Mouse (Mus musculus) CH12.LX (cell line): ENCODE data around the gene Gcm1. TPM values are rescaled to one million over a fixed set of nuclear protein-coding genes. Genes with fewer than 3 reads are reported as not detected.
A peak's percentile ranks its signal among the peaks of the same experiment; 100 is the strongest.

Experiments
- DNase-seq: peaks from one replicate; pipeline ENCODE4 v3.0.0-alpha.2; 2013; ENCODE audit errors: extremely low read depth
- H3K27ac ChIP-seq: 2 replicates; pipeline ENCODE4 v1.5.1; 2012; ENCODE audit warnings: low read depth, mild to moderate bottlenecking, control low read depth, moderate library complexity; ENCODE audit not compliant: insufficient read depth
- H3K27me3 ChIP-seq: replicated peaks from 2 replicates; pipeline ENCODE3; 2012; ENCODE audit warnings: inconsistent platforms
- H3K36me3 ChIP-seq, 2 experiments: replicated peaks in 1 of 2; 2 replicates each; pipeline versions ENCODE3 to v1.6.1; 2012; ENCODE audit warnings: inconsistent platforms in 1 of 2, low read length in 1 of 2, mild to moderate bottlenecking in 1 of 2, mixed read lengths in 1 of 2, moderate library complexity in 1 of 2; ENCODE audit not compliant: control insufficient read depth in 1 of 2, insufficient read depth in 1 of 2
- H3K4me1 ChIP-seq, 2 experiments: 2 replicates each; pipeline ENCODE4 v1.6.1; 2012; ENCODE audit warnings: inconsistent platforms in 1 of 2, moderate library complexity in 1 of 2; ENCODE audit not compliant: insufficient read depth in 2 of 2, control insufficient read depth in 1 of 2
- H3K4me2 ChIP-seq: 2 replicates; pipeline ENCODE4 v1.6.1; 2012; ENCODE audit warnings: low read depth, mild to moderate bottlenecking, control low read depth; ENCODE audit not compliant: poor library complexity, insufficient read depth, severe bottlenecking
- H3K4me3 ChIP-seq, 3 experiments: fragments of 150-350 bp in 1 of 3; sonication (generic) in 1 of 3; replicated peaks in 1 of 3; 2 replicates each; pipeline versions ENCODE3 to v1.5.1; 2011 to 2012; ENCODE audit warnings: low read depth in 2 of 3, low read length in 2 of 3, mild to moderate bottlenecking in 2 of 3, moderate library complexity in 2 of 3, control low read depth in 1 of 3, improper control_type of control experiment in 1 of 3, inconsistent platforms in 1 of 3, mixed read lengths in 1 of 3; ENCODE audit not compliant: poor library complexity in 1 of 3
- H3K79me2 ChIP-seq: replicated peaks from 2 replicates; pipeline ENCODE4 v1.6.1; 2012; ENCODE audit warnings: mild to moderate bottlenecking, moderate library complexity; ENCODE audit not compliant: control insufficient read depth, poor library complexity, insufficient read depth, severe bottlenecking; ENCODE audit errors: extremely low read depth
- H3K9ac ChIP-seq: 2 replicates; pipeline ENCODE4 v1.6.1; 2012; ENCODE audit warnings: low read depth, mild to moderate bottlenecking, control low read depth, moderate library complexity; ENCODE audit not compliant: insufficient read depth
- H3K9me3 ChIP-seq: replicated peaks from 2 replicates; pipeline ENCODE3; 2012; ENCODE audit warnings: low read length, inconsistent platforms, mixed read lengths
- BHLHE40 ChIP-seq: IDR thresholded peaks from 2 replicates; pipeline ENCODE4 v1.6.1; 2011; ENCODE audit warnings: mild to moderate bottlenecking, low read depth, low read length, improper control_type of control experiment
- CHD2 ChIP-seq: IDR thresholded peaks from 2 replicates; pipeline ENCODE4 v1.6.1; 2011; ENCODE audit warnings: low read length, improper control_type of control experiment
- CTCF ChIP-seq, 2 experiments: IDR thresholded peaks in 1 of 2; conservative IDR thresholded peaks in 1 of 2; 2 replicates each; pipeline ENCODE4 v1.5.1; 2011 to 2012; ENCODE audit warnings: low read depth in 2 of 2, low read length in 2 of 2, improper control_type of control experiment in 1 of 2, inconsistent platforms in 1 of 2, mild to moderate bottlenecking in 1 of 2, moderate library complexity in 1 of 2
- GABPA ChIP-seq: IDR thresholded peaks from 2 replicates; pipeline ENCODE4 v1.6.1; 2012; ENCODE audit warnings: low read depth, low read length, improper control_type of control experiment, inconsistent platforms; ENCODE audit not compliant: insufficient replicate concordance
- HCFC1 ChIP-seq: IDR thresholded peaks from 2 replicates; pipeline ENCODE4 v1.6.1; 2012; ENCODE audit warnings: low read depth, mild to moderate bottlenecking, inconsistent platforms, low read length, improper control_type of control experiment
- JUND ChIP-seq: conservative IDR thresholded peaks from 2 replicates; pipeline ENCODE4 v1.6.1; 2011; ENCODE audit warnings: low read depth, low read length, improper control_type of control experiment
- MAZ ChIP-seq: IDR thresholded peaks from 2 replicates; pipeline ENCODE4 v1.6.1; 2012; ENCODE audit warnings: low read depth, mild to moderate bottlenecking, inconsistent platforms, low read length, improper control_type of control experiment, moderate library complexity
- MXI1 ChIP-seq: IDR thresholded peaks from 2 replicates; pipeline ENCODE4 v1.6.1; 2011; ENCODE audit warnings: mild to moderate bottlenecking, low read depth, low read length, improper control_type of control experiment
- MYC ChIP-seq: IDR thresholded peaks from 2 replicates; pipeline ENCODE4 v1.6.1; 2011; ENCODE audit warnings: low read depth, mild to moderate bottlenecking, improper control_type of control experiment, low read length
- NRF1 ChIP-seq: IDR thresholded peaks from 2 replicates; pipeline ENCODE4 v1.6.1; 2014; ENCODE audit warnings: low read depth, mild to moderate bottlenecking, inconsistent platforms, low read length, improper control_type of control experiment, moderate library complexity
- POLR2A ChIP-seq: IDR thresholded peaks from 2 replicates; pipeline ENCODE4 v1.6.1; 2011; ENCODE audit warnings: low read depth, mild to moderate bottlenecking, improper control_type of control experiment, low read length
- POLR2AphosphoS2 ChIP-seq: IDR thresholded peaks from 2 replicates; pipeline ENCODE4 v1.6.1; 2011; ENCODE audit warnings: low read depth, low read length, improper control_type of control experiment
- TBP ChIP-seq: conservative IDR thresholded peaks from 2 replicates; pipeline ENCODE4 v1.6.1; 2011; ENCODE audit warnings: low read depth, low read length, improper control_type of control experiment
- TCF12 ChIP-seq: IDR thresholded peaks from 2 replicates; pipeline ENCODE4 v1.6.1; 2014; ENCODE audit warnings: low read depth, mild to moderate bottlenecking, inconsistent platforms, low read length, improper control_type of control experiment
- USF2 ChIP-seq: conservative IDR thresholded peaks from 2 replicates; pipeline ENCODE4 v1.6.1; 2011; ENCODE audit warnings: low read depth, low read length, improper control_type of control experiment
- ZKSCAN1 ChIP-seq: IDR thresholded peaks from 2 replicates; pipeline ENCODE4 v1.6.1; 2012; ENCODE audit warnings: low read depth, inconsistent platforms, low read length, improper control_type of control experiment, borderline replicate concordance
- ZMIZ1 ChIP-seq: IDR thresholded peaks from 2 replicates; pipeline ENCODE4 v1.6.1; 2012; ENCODE audit warnings: low read depth, mild to moderate bottlenecking, inconsistent platforms, low read length, improper control_type of control experiment
- ZNF384 ChIP-seq: IDR thresholded peaks from 2 replicates; pipeline ENCODE4 v1.6.1; 2012; ENCODE audit warnings: low read depth, low read length, improper control_type of control experiment, inconsistent platforms
- dilution Hi-C: fragments of 300-500 bp; cut with MboI; formaldehyde crosslinking; loops from 2 replicates; pipeline ENCODE4 v1.14.3; 2020; ENCODE audit warnings: low sequenced_read_pairs; ENCODE audit not compliant: extremely low pct_unique_long_range_greater_than_20kb, extremely low pct_ligation_motif_present
- in situ Hi-C: fragments of 300-500 bp; cut with MboI; formaldehyde crosslinking; loops from 3 replicates; pipeline ENCODE4 v1.14.3; 2019; ENCODE audit warnings: low sequenced_read_pairs, low pct_ligation_motif_present, low pct_unique_long_range_greater_than_20kb, mixed read lengths
- polyA plus RNA-seq: library from polyadenylated mRNA; unstranded; fragments of >175 nt; gene quantifications from 2 replicates; pipeline ENCODE4 v1.2.1, GENCODE M21; 2012; ENCODE audit warnings: low read depth; ENCODE audit not compliant: insufficient read length
- total RNA-seq, 2 experiments: library from RNA; depleted of rRNA; stranded (reverse); fragments of 300-350 nt in 1 of 2; fragments of >200 nt in 1 of 2; gene quantifications; 2 replicates each; pipeline ENCODE4 v1.2.3; 2012 to 2014

Gene Gcm1
- total and polyA plus RNA-seq, 3 experiments: not detected

DNA sequence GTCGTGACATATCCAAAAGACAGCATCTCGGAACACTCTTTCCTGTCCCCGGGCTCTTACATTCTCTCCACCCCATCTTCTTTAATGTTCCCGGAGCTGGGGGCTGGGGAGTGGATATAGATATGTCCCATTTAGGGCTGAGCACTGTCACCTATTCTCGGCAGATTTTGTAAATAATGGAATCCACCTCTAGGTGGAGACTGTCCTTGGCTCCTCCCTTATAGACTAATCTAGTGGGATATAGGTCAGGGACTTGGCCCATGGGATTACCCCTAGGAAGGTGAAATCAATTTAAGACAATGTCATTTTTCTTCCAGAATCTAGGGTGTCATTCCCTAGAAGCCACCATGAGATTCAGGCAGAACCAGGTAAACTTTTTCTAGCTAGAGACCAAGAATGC is 57.9 kb downstream of the Gcm1 start:
- Histone ChIP-seq H3K4me1 (peaks cover 7 to 49% of the 10 kb centered on the region in 2 experiments), H3K4me2 (peak overlapping the region; percentile 77), H3K27ac (no peak overlapping the region), H3K79me2 (no peaks in the 10 kb centered on the region; the same call in 1 of the 2 replicates), H3K36me3 (peaks cover 0 to 15% of the 10 kb centered on the region in 2 experiments), H3K27me3 (no peaks in the 10 kb centered on the region), H3K9me3 (no peaks in the 10 kb centered on the region), H3K9ac (peak overlapping the region; percentile 73), H3K4me3 (peak overlapping the region; percentile 80 to 88 (median 88))
- dilution Hi-C loops (no loop called here), in situ Hi-C loops (no loop called here)
- DNase-seq: no peak
- TF ChIP-seq POLR2AphosphoS2: no peak
- TF ChIP-seq POLR2A: no peak
- TF ChIP-seq JUND: no peak
- TF ChIP-seq CHD2: no peak
- peak in 1 of 2 experiments; percentile 40; a peak in 2 of 4 replicates for TF ChIP-seq CTCF (conservative IDR thresholded peaks at IDR 0.05 in 1 of 2, IDR thresholded peaks at IDR 0.05 in 1 of 2; ENCODE audit: low read depth in 2 of 2, low read length in 2 of 2)

DNA sequence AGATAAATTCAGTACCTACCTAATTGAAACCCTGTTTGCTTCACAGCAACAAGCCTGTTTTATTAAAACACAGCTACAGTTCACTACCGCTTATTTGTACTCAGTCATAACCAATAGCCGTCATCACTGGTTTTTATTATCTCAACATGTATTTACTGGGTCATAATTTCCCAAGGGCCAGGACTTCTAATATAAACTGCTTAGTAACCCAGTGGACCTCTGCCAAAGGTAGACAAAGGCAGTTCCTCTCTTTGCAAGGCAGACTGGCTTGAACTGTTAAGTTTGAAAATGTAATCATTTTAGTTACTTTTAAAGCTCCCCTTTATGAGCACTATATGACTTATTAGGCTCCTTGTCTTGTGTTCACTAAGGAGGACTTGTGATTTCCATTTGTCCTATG is 59.7 kb downstream of the Gcm1 start:
- peaks cover 9 to 50% of the 10 kb centered on the region in 2 experiments for H3K4me1 ChIP-seq
- no peaks in the 10 kb centered on the region for H3K27me3 ChIP-seq
- no peaks in the 10 kb centered on the region for H3K9me3 ChIP-seq
- TF ChIP-seq HCFC1 (no peak), BHLHE40 (no peak), ZMIZ1 (no peak), GABPA (no peak), ZKSCAN1 (no peak), CHD2 (no peak), ZNF384 (no peak), MXI1 (no peak), NRF1 (no peak), CTCF (conservative IDR thresholded peaks at IDR 0.05 in 1 of 2, IDR thresholded peaks at IDR 0.05 in 1 of 2; ENCODE audit: low read depth in 2 of 2, low read length in 2 of 2) (no peak), MAZ (no peak), TCF12 (no peak), MYC (no peak), TBP (no peak), USF2 (no peak)
- no peak overlapping the region for H3K9ac ChIP-seq
- no peak overlapping the region for H3K27ac ChIP-seq
- peak overlapping the region; percentile 16; the same call in 1 of the 2 replicates for H3K4me2 ChIP-seq
- H3K36me3 ChIP-seq: peaks cover 0 to 5% of the 10 kb centered on the region in 2 experiments
- dilution Hi-C loops: no loop called here
- H3K79me2 ChIP-seq: no peaks in the 10 kb centered on the region
- no peak overlapping the region for H3K4me3 ChIP-seq
- in situ Hi-C loops: no loop called here
- DNase-seq: no peak
